Mouse (Mus musculus) left cerebral cortex, postnatal 25 days (tissue): ENCODE measurements around the gene Glrx5. TPM values are rescaled to one million over a fixed set of nuclear protein-coding genes. Genes with fewer than 3 reads are reported as not detected.
A peak's percentile ranks its signal among the peaks of the same experiment; 100 is the strongest.

Source experiments
- DNase-seq, 2 experiments: peaks; one replicate each; pipeline ENCODE4 v3.0.0; 2022; ENCODE audit warnings: low spot score in 2 of 2, mixed read lengths in 1 of 2
- intact Hi-C: fragments of 180-260 bp; cut with DNase I; formaldehyde crosslinking; loops from one replicate; pipeline ENCODE4 v1.15.1; 2025
- total RNA-seq, 2 experiments: library from RNA; stranded (reverse); gene quantifications; 2 replicates each; pipeline ENCODE4 v1.2.3; 2021

Glrx5 gene
- total RNA-seq, 2 experiments from 2014 or later, result 50.8 to 53.6 TPM

GRCm38 (mm10) chr12:105025271-105025946 is 7.1 kb upstream of the Glrx5 start:
- intact Hi-C loops, result loop anchor here (1.0 to 10.0 kb wide), 3 partner anchors 73 to 273 kb away; partner anchors contain the start of gene Dicer1
- peak; percentile 70 to 84 for DNase-seq

DNA sequence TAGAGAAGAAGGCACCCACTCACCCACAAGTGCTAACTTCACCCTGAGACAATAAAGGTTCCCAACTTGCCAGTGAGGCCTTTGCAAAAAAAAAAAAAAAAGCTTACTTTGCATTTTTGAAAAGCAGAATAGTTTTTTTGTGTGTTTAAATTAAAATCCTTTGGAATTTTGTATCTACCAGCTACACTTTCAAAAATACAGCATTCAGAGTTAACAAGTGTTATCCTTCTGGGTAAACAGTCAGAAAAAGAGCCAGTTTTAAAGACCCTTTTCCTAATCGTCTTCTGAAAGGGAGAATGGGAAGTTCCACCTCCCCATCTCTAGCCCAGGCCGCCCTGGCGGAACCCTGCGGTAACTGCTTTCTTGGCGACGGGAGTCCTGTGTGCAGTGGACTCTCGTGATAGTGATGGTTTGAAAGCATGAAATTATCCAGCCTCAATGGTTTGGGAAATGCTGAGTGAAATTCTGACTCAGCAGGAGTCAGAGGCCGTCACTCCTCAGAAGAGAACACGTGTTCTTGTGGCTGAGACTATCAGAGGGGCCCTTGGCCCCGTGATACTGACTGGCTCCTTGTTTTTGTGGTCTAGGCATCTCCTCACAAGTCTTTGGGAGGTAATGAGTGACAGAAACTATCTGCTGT is 6.4 kb upstream of the Glrx5 start:
- no peak for DNase-seq
- intact Hi-C loops, result loop anchor here (1.0 to 10.0 kb wide), 3 partner anchors 74 to 274 kb away; partner anchors contain the start of gene Dicer1

DNA sequence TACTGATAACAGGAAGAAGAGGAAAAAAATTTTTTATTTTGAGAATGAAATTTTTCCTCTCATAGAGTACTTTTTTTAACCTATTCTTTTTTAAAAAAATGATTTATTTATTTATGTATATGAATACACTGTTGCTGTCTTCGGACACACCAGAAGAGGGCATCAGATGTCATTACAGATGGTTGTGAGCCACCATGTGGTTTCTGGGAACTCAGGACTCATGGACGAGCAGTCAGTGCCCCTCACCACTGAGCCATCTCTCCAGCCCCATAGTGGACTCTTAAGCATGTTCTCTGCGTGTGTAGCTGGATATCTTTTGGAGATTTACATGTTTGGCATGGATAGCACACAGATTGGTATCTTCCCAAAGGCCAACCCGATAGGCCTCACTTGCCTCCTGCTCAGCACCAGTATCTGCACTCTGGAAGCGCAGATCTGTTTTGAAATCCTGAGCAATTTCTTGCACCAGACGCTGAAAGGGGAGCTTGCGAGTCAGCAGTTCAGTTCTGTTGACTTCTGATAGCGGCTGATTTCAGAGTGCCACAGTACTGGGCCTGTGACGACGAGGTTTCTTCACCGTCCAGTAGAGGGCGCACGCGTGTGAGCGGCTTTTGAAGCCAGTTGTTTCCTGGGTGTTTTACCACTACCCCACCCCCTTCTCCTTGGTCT is 5.0 kb upstream of the Glrx5 start:
- intact Hi-C loops, result loop anchor here (5.0 to 10.0 kb wide), 2 partner anchors 183 to 275 kb away; partner anchors contain the start of gene Dicer1
- peak; percentile 61 to 75 for DNase-seq

GRCm38 (mm10) chr12:105029890-105030289 is 2.6 kb upstream of the Glrx5 start:
- intact Hi-C loops, result loop anchor here (5.0 to 10.0 kb wide), 2 partner anchors 185 to 278 kb away; partner anchors contain the start of gene Dicer1
- DNase-seq, result no peak

DNA sequence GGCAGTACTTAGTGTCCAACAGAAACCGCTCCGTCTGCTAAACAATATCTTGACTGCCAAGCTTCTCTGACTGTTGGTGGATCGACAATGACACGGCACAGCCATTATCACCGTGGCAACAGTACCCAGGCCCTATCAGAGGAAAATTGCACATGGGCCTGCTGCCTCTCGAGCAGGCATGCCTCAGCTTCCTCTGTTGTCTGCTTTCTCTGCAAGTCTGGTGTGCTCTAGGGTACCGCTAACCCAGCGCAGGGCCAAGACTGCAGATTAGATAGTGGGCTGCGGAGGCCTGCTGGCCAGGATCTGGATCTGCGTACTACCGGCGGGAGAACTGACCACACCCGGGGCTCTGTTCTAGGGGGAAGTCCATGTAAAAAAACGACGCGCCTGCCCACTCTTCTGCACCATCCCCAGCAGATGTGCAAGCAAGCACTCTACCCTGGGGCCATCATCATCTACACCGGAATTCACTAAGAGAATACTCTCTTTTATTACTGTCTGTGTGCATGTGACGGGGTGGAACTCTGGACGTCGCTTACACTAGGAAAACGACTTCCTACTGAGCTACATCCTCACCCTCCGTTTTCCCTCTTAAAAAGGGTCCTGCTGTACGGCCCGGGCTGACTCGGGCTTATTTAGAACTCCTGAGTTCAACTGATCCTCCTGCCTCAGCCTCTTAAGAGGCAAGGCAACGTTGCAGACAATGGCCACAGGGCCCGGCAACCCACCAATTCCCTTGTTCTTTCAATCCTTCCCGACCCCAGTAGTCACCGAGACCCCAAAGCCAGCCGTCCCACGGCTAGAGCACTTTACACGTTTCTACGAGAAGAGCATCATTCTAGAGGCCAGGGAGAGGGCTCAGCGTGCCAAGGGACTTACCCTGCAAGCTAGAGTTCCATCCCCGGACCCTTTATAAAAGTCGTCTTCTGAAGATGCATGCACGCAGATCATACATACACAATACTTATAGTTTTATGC is 1.1 kb upstream of the Glrx5 start:
- intact Hi-C loops, result no loop called here
- DNase-seq, result no peak

- intact Hi-C loops, result no loop called here
- DNase-seq, result no peak
These were observed 616 bp downstream of the Glrx5 start for GRCm38 (mm10) chr12:105032832-105033775.

DNA sequence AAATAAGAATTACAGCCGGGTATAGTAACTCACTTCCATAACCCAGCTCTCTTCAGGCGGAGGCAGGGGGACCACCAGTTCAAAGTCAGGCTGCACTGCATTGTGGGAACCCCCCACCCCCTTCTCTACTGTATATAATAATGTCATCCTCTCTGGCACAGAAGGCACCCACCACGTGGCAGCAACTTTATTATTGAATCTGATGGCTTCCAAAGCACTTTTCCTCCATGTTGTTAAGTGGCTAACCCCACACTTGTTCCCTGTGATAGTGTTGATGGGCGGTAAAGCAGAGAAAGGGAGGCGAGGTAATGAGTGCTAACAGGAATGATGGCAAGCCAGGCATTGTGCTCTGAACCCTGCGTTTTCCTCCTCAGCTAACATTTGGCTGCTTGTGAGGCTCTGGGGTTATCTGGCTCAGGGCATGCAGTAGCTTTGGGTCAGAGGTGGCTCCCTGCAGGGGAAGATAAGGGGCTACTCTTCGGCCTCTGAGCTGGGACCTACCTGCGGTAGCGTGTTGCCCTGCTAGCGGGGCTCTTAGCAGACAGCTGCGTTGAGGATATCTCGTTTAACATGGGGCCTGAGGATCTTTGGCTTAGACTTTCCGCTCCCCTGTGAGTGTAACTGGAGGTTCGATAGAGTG is 1.8 kb downstream of the Glrx5 start:
- no peak for DNase-seq
- intact Hi-C loops, result no loop called here

DNA sequence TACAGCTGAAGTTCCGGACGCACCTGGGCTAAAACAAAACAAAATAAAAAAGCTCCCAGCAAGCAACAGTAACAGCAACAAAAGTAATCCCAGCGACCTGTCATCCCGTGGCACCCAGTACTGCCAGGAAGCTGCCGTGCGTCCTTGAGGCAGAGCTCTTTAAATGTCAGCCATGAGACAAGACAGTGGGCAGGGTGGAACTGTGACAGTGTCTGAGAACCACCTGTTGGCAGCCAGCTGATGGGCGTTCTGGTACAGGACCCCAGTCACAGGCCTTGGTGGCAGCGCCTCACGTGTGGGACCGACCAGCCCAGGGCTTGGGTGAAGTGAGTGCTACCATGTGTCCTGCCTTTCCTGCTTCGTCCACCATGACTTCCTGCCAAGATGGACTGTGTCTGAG is 5.7 kb downstream of the Glrx5 start:
- DNase-seq, result no peak
- intact Hi-C loops, result no loop called here

DNA sequence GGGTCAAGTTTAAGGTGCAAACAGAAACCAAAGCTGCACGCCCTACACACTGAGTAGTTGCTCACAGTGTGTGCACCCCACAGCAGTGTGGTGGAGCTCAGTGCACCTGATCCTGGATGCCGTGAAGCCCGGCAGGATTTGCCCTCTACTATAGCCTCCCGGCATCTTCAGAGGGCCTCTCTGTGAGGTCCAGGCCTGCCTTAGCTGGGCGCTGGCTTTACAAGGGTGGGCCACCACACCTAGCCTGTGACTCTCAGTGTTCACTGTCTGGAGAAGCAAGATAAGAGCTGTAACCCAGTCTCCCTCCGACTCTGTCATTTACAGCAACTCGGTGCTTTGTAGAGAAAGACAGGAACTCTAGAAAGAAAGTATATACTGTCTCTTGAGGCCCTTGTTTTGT is 6.4 kb downstream of the Glrx5 start:
- intact Hi-C loops, result no loop called here
- DNase-seq, result no peak

- intact Hi-C loops, result no loop called here
- DNase-seq, result no peak
These were observed 7.2 kb downstream of the Glrx5 start for GRCm38 (mm10) chr12:105039578-105040289.

- intact Hi-C loops, result no loop called here
These were observed 8.5 kb downstream of the Glrx5 start for GRCm38 (mm10) chr12:105040950-105041349.

DNA sequence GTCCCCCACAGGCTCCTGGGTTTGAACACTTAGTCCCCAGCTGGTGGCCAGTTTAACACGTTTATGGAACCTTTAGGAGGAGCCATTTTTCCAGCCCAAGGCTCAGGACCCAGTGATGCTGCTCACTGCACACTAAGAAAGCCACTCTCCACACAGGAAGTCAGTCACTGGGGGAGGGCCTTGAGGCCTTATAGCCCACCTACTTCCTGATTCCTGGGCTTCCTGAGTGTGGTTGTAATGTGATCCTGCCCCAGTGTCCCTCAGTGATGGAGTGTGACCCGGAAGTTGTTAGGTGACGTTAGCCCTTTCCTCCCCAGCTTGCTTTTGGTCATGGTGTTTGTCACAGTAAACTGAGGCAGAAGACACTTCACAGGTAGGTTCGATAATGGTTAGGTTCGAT is 10.6 kb downstream of the Glrx5 start:
- DNase-seq, result no peak
- intact Hi-C loops, result no loop called here

More at GRCm38 (mm10) chr12:105040950-105041349, 8.5 kb downstream of the Glrx5 start:
- no peak for DNase-seq

GRCm38 (mm10) chr12:105044775-105045174 is 12.3 kb downstream of the Glrx5 start:
- DNase-seq, result no peak
- intact Hi-C loops, result no loop called here

- DNase-seq, result no peak
- intact Hi-C loops, result no loop called here
These were observed 15.9 kb downstream of the Glrx5 start for GRCm38 (mm10) chr12:105048301-105048863.

- DNase-seq, result no peak
- intact Hi-C loops, result loop anchor here (5.0 kb wide), 2 partner anchors 52 to 432 kb away; no protein-coding TSS in a partner anchor
These were observed 17.3 kb downstream of the Glrx5 start for GRCm38 (mm10) chr12:105049813-105050212.

GRCm38 (mm10) chr12:105050898-105051297 is 18.4 kb downstream of the Glrx5 start:
- DNase-seq, result peak; percentile 63 to 68

GRCm38 (mm10) chr12:105054041-105054440 is 21.6 kb downstream of the Glrx5 start:
- intact Hi-C loops, result loop anchor here (5.0 kb wide), 2 partner anchors 48 to 428 kb away; no protein-coding TSS in a partner anchor
- DNase-seq, result no peak

More at GRCm38 (mm10) chr12:105050898-105051297, 18.4 kb downstream of the Glrx5 start:
- intact Hi-C loops, result loop anchor here (1.0 to 5.0 kb wide), 3 partner anchors 51 to 431 kb away; no protein-coding TSS in a partner anchor
